Mouse (Mus musculus): ENCODE measurements around the gene Map2.

Gene Map2

GRCm38 (mm10) chr1:66206904-66207303, 31.8 kb downstream of the Map2 start:
- DNase-seq, result no peak

- DNase-seq, result no peak
Observed at GRCm38 (mm10) chr1:66211074-66211791, 36.2 kb downstream of the Map2 start.

- no peak for DNase-seq
Observed at GRCm38 (mm10) chr1:66221497-66221896, 46.4 kb downstream of the Map2 start.

- no peak for DNase-seq
Observed at GRCm38 (mm10) chr1:66223331-66223730, 48.3 kb downstream of the Map2 start.

- DNase-seq, result no peak
Observed at GRCm38 (mm10) chr1:66226372-66227368, 51.6 kb downstream of the Map2 start.

- DNase-seq, result no peak
Observed at GRCm38 (mm10) chr1:66228205-66228604, 53.1 kb downstream of the Map2 start.

GRCm38 (mm10) chr1:66230345-66230744, 55.3 kb downstream of the Map2 start:
- DNase-seq, result no peak

- DNase-seq, result no peak
Observed at GRCm38 (mm10) chr1:66231963-66232362, 56.9 kb downstream of the Map2 start.

- DNase-seq, result no peak
Observed at GRCm38 (mm10) chr1:66244910-66245309, 69.8 kb downstream of the Map2 start.

GRCm38 (mm10) chr1:66251649-66252332, 76.7 kb downstream of the Map2 start:
- DNase-seq, result no peak

- no peak for DNase-seq
Observed at GRCm38 (mm10) chr1:66252333-66252724, 77.3 kb downstream of the Map2 start.

GRCm38 (mm10) chr1:66263220-66263619, 88.1 kb downstream of the Map2 start:
- no peak for DNase-seq

GRCm38 (mm10) chr1:66266231-66266924, 91.3 kb downstream of the Map2 start:
- no peak for DNase-seq

- DNase-seq, result no peak
Observed at GRCm38 (mm10) chr1:66277663-66278062, 102.6 kb downstream of the Map2 start.

- DNase-seq, result no peak
Observed at GRCm38 (mm10) chr1:66279222-66280009, 104.3 kb downstream of the Map2 start.

GRCm38 (mm10) chr1:66280152-66280551, 105.1 kb downstream of the Map2 start:
- no peak for DNase-seq

- no peak for DNase-seq
Observed at GRCm38 (mm10) chr1:66282447-66282846, 107.4 kb downstream of the Map2 start.

GRCm38 (mm10) chr1:66288987-66289386, 113.9 kb downstream of the Map2 start:
- no peak for DNase-seq

- DNase-seq, result no peak
Observed at GRCm38 (mm10) chr1:66292121-66292881, 117.2 kb downstream of the Map2 start.

GRCm38 (mm10) chr1:66299376-66299775, 124.3 kb downstream of the Map2 start:
- no peak for DNase-seq

All from thymus, postnatal 14 days (tissue).